Mouse (Mus musculus) layer of hippocampus, adult 8-10 months (tissue): ENCODE results near the gene Unc5c. TPM values are rescaled to one million over a fixed set of nuclear protein-coding genes. Genes with fewer than 3 reads are reported as not detected.
A peak's percentile ranks its signal among the peaks of the same experiment; 100 is the strongest.

Experiments
- DNase-seq, 2 experiments: peaks; one replicate each; pipeline ENCODE4 v3.0.0; 2022; ENCODE audit warnings: low spot score in 2 of 2
- total RNA-seq, 4 experiments: library from RNA; stranded (reverse); gene quantifications; 2 replicates each; pipeline ENCODE4 v1.2.4; 2022

Unc5c gene
- total RNA-seq: 10 to 100 TPM; 43.6 to 54.1 (median 48.0) TPM

DNA sequence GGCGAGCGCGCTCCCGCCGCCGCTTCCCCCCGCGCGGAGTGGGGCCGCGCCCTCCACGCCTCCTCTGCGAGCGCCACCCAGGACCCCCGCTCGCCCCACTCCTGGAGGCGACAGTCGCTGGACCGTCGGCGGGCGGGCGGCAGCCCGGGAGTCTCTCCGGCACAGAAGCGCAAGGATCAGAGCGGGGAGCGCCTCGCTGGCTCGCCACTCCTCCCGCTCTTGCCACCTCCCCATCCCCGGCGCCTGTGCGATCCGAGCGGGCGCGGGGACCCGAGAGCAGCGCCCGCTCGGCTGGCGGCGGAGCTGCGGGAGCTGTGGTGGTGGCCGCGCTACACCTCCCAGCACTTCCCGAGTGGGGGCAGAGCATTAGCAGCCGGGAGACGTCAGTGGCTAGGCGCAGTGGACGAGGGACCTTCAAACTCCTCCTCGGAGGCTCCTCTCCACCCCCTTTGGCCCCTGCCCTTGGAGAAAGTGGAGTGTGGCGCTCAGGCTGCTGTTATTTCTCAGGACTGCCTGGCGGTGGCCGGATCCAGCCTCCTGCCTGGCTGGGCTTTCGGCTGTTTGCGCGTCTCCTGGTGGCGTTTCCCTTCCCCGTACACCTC is at the start of gene Unc5c:
Gene Unc5c (plus strand): TSS at position 113 of the 602 bp plus-strand sequence.
- peak; percentile 78 to 79 for DNase-seq

- no peak for DNase-seq
Observed at GRCm38 (mm10) chr3:141457475-141457874, 7.5 kb upstream of the Unc5c start.

GRCm38 (mm10) chr3:141462482-141462881 is 2.5 kb upstream of the Unc5c start:
- DNase-seq: no peak

GRCm38 (mm10) chr3:141464691-141465103 is 319 bp upstream of the Unc5c start:
- DNase-seq: peak; percentile 54 to 59

GRCm38 (mm10) chr3:141466061-141466460 is 1.0 kb downstream of the Unc5c start:
- DNase-seq: peak; percentile 35 to 48

DNA sequence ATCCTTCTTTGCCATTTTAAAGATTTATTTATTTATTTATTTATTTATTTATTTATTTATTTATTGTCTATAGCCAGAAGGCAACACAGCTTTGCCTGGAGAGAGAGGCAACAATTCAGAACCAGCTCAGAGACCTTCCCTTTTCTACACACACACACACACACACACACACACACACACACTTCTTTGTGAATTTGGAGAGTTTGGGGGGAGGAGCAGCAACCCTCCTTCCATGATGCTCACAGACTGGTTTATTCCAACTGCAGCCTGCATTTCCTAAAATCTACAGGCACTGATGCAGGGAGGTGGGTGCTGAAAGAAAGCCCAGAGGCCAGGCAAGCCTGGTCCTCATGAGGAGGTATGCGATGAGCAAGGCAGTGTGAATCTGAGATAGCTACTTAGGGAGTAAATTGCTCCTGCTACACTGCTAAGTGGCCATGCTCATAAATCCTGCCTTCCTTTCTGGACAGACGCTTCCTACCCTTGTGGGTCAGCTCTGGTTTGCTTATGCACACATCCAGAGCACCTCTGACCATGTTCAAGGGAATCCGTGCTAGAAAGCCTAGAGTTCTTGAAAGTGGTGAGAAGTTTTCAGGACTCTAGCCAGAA is 1.8 kb downstream of the Unc5c start:
- DNase-seq: no peak

GRCm38 (mm10) chr3:141469338-141469737 is 4.3 kb downstream of the Unc5c start:
- DNase-seq: no peak

- no peak for DNase-seq
Observed at GRCm38 (mm10) chr3:141473205-141473604, 8.2 kb downstream of the Unc5c start.

- no peak for DNase-seq
Observed at GRCm38 (mm10) chr3:141475389-141475788, 10.4 kb downstream of the Unc5c start.

DNA sequence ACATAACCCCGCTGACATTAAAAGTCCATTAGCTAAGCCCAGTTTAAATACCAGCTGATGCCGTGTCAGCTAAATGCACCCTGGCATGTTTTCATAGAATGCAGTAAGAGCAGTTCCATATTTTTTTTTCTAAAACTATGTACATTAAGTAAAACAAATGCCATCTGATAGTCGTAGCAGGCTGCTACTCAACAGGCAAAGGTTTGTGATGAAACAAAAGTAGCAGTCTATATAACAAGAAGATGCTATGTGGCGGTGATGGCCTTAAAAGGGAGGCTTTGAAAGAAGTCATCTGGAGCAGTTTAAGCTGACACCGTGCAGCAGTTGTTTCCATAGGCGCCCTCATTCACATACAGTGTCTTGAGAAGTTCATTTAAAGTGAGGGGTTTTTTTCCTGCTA is 10.9 kb downstream of the Unc5c start:
- no peak for DNase-seq

DNA sequence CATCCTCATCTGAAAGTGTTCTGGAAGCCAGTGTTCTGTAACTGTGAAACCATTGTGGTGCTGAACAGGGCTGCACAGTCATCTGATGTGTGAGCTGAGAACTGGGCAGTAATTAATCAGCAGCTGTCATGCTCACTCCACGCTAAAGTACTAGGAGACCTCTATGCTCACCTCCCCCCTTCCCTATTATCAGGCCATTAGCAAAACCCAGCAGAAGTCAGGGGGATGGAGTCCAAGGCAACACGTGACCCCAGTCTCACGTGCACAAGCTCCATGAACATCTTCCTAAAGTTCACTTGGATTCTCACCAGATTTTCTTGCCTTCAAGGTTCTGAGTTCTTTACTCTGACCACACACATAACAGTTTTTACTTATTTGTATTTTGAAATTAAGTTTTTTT is 11.7 kb downstream of the Unc5c start:
- no peak for DNase-seq

DNA sequence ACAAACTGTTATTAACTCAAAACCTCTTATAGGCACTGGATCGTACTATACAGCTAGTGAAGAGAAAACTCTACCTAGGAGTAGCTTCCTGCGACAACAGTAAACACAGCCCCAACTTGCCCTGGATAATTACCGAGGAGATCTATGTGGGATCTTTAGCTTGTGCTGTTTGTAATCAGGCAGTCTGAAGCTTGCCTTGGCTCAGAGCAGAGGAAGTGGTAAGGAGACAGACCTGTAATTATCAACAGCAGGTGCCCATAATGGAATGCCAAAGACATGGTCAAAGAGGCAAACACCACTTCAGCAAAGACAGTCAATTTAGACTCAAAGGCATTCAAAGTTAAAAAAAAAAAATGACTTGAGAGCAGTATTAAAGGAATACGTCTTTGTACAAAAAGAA is 17.4 kb downstream of the Unc5c start:
- no peak for DNase-seq

DNA sequence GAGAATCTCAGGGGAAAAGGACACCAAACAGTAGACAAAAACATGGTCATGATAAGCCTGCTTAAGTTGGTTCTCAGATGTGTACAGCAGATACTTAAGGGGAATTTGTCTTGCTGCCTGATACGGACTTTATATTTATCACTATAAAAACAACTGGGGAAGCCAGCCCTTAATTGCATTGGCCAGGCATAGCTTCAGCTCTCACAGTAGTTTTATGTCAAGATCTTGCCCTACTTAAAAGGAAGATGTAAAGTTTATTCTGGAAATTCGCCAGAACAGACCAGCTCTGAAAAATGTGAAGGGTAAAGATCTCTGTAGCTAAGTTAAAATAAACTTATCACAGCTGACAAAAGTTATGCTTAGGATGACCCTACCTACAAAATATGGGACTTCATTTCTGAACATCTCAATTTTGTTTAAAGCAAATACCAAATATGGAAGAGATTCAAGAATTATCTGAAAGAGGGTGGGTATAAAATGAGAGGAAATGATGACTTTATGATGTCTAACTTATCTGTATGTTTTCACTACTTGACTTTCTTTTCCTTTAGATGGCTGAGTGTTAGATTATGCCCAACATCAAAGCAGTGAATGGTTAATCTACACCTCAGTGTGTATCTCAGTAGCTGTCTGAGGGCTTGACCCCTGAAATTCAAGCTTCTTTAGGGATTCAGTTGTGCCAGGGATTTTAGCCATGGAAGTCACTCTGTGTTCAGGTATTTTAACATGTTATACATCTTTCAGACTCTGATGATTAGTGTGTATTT is 18.8 kb downstream of the Unc5c start:
- DNase-seq: no peak

DNA sequence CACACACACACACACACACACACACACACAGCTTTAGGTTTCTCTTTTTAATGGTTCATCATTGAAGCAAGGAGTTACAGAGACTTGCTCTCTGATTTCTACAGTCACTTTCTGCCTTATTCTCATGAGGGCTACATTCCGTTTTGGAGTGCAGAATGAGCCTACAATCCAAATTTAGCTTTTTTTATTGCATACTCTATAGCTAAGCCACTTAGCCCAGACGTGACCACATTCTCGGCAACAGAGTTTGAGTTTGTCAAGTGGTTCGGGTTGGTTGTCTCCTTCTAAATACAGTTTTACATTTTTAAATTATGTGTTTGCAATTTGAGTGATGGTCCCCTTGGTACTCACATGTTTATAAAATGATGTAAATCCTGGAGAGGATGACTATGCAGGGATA is 20.2 kb downstream of the Unc5c start:
- DNase-seq: no peak

- DNase-seq: no peak
Observed at GRCm38 (mm10) chr3:141490647-141491046, 25.6 kb downstream of the Unc5c start.

GRCm38 (mm10) chr3:141491272-141491950 is 26.4 kb downstream of the Unc5c start:
- DNase-seq: no peak

GRCm38 (mm10) chr3:141491951-141492310 is 26.9 kb downstream of the Unc5c start:
- no peak for DNase-seq

- DNase-seq: no peak
Observed at GRCm38 (mm10) chr3:141493000-141493399, 28.0 kb downstream of the Unc5c start.

- no peak for DNase-seq
Observed at GRCm38 (mm10) chr3:141498348-141499056, 33.5 kb downstream of the Unc5c start.

GRCm38 (mm10) chr3:141501845-141502505 is 37.0 kb downstream of the Unc5c start:
- no peak for DNase-seq

DNA sequence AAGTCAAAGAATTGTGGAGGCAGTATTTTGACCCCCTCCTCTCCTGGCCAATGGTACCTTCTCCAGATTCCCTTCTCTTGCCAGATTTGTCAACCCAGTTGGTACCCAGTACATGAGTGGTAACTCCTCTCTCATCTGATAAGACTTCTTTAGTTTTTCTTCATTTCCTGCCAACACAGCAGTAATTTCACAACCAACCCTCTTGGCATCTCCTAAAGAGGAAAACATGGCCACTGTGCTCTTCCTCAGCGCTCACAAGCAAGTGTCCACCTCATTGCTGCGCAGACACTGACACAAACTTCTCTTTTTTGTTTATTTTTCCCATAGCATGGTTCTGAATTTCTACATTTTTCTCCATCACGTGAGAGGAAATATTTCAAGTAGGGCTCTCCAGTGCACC is 38.3 kb downstream of the Unc5c start:
- no peak for DNase-seq
